Mouse (Mus musculus) lung, adult 2 months (tissue): ENCODE data around the gene Tmprss11a. TPM values are rescaled to one million over a fixed set of nuclear protein-coding genes. Genes with fewer than 3 reads are reported as not detected.

ENCODE experiments used
- DNase-seq: peaks from one replicate; pipeline ENCODE4 v3.0.0; 2022
- H3K4me1 ChIP-seq: fragments of 200-500 bp; 2 replicates; pipeline ENCODE4 v1.6.1; 2011; ENCODE audit warnings: low read length; ENCODE audit not compliant: control insufficient read depth, insufficient read depth
- H3K4me3 ChIP-seq: fragments of 200-500 bp; replicated peaks from 2 replicates; pipeline ENCODE3; 2011; ENCODE audit warnings: low read depth, mild to moderate bottlenecking, control low read depth, low read length; ENCODE audit errors: extremely low read depth
- CTCF ChIP-seq: fragments of 200-500 bp; IDR thresholded peaks from 2 replicates; pipeline ENCODE4 v1.5.1; 2011; ENCODE audit warnings: mild to moderate bottlenecking, low read length, control low read depth; ENCODE audit not compliant: insufficient read depth
- POLR2A ChIP-seq: fragments of 200-500 bp; IDR thresholded peaks from 2 replicates; pipeline ENCODE4 v1.6.1; 2011; ENCODE audit warnings: low read depth, mild to moderate bottlenecking, control low read depth, low read length, borderline replicate concordance; ENCODE audit errors: extremely low read depth
- WGBS: fragments of 180-500 bp; shearing (Covaris S2); methylation state at CpG from one replicate; pipeline ENCODE4 v1.1.7; 2018; 5-methylcytosine and 5-hydroxymethylcytosine counted together
- polyA plus RNA-seq: library from polyadenylated mRNA; depleted of rRNA; stranded (reverse); fragments of >200 nt; gene quantifications from 2 replicates; pipeline ENCODE4 v1.2.3, GENCODE M21; 2012; rRNA removed

The Tmprss11a gene
- polyA plus RNA-seq, 1 experiment = 1.2 TPM

DNA sequence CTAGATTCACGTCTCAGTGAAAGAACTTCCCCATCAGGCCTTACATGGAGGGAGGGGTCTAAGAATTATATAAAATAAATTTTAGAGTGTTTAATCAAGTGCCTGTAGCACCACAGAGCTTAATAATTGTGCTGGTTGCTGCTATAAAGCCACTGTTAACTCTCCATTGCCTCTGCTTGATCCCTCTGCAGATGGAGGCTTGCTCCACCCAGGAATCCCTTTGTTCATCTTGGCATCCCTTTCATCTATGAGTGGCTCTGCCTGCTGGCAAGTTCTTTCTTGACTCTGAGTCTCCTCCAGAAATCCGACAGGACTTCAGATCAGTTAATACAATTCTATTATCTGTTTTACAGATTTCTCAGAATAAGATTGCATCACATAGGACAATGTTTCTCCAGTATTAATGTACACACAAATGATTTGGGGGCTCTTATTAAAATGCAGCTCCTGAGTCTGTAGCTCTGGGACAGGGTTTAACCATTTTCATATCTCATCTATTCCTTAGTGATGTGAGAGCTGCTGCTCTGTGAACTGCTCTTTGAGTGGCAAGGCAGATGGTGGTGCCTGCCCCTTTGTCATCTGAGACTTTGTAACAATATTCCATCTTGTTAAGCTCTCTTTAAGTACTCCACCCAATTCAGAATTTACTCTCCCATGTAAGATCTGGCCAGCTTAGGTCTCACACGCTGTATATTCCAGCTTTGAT is 47.3 kb downstream of the Tmprss11a start:
- Histone ChIP-seq H3K4me3 (no peak overlapping the region), H3K4me1 (no peaks in the 10 kb centered on the region)
- no peak for TF ChIP-seq POLR2A
- no peak for TF ChIP-seq CTCF
- DNase-seq = no peak
- 43% methylated on average over 3 of the region's 3 CpGs for WGBS

DNA sequence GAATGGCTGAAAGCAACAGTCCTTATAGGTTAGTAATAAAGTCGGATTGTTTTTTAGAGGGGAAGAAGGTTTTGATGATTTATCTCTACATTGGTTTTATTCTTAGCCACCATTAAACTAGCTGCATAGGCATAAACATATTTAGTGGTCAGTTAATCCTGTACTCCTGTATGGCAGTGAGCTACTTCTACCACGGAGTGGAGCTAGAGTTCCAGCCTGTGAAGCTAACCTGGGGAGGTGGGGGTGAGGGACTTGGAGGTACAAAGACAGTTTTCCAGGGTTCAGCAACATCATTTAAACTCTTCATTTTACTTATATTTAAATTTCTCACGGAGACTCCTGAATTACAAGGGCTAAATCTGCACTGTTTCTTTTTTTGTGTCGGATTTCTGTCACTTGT is 49.3 kb downstream of the Tmprss11a start:
- Histone ChIP-seq H3K4me3 (no peak overlapping the region), H3K4me1 (no peaks in the 10 kb centered on the region)
- no peak for DNase-seq
- TF ChIP-seq CTCF (no peak), POLR2A (no peak)
- WGBS = 27% methylated on average over 4 of the region's 4 CpGs

DNA sequence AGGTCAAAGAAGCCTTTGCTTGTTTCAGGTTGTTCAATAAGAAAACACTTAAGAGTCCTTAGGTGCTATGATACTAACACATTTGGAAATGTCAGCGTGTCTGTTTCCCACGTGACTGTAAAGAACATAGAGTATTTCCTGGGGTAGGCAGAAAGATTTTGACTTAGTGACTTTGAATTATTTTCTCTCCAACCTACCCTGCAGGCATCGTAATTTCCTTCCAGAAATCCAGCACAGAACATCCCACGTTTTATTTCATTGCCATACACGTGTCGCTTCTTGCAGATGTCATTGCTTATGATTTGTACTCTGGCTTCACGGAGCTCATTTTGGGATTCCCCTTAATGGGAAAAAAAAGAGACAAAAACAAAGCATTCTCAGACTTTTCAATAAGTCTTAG is 54.5 kb downstream of the Tmprss11a start:
- H3K4me3 ChIP-seq = no peak overlapping the region
- TF ChIP-seq POLR2A (no peak), CTCF (no peak)
- H3K4me1 ChIP-seq = no peaks in the 10 kb centered on the region
- no peak for DNase-seq
- 66% methylated on average over 7 of the region's 7 CpGs for WGBS

DNA sequence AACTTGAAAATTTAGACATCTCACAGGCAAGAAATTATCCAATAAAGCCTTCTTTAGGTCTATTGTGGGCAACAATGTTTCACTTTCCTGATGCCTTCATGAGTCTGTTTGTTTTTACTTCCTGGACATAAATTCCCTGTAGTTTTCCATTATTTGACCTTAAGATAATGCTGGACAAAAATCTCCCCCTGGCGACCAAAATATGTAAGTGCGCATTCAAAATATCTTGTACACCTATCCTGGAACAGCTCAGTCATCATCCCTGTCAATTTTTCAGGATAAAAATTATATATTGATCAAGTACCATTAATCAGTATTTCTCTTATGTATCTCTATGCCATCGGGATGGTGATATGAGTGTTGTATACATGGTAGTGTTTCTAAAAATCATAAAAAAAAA is 58.0 kb downstream of the Tmprss11a start:
- no peaks in the 10 kb centered on the region for H3K4me1 ChIP-seq
- no peak for DNase-seq
- WGBS = 21% methylated on average over 3 of the region's 3 CpGs
- no peak for TF ChIP-seq POLR2A
- no peak for TF ChIP-seq CTCF
- no peak overlapping the region for H3K4me3 ChIP-seq

DNA sequence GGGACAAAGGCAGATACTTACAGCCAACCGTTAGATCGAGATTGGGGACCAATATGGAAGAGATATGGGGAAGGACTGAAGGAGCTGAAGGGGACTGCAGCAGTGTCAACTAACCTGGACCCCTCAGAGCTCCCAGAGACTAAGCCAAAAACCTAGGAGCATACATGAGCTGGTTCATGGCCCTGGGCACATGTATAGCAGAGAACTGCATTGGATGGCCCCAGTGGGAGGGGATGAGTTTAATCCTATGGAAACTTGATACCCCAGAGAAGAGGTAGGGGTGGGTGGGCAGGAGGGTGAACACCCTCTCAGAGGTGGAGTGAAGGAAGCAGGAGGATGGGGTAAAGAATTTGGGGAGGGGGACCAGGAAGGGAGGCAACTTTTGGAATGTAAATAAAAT is 60.8 kb downstream of the Tmprss11a start:
- WGBS = 76% methylated on average over 2 of the region's 2 CpGs

DNA sequence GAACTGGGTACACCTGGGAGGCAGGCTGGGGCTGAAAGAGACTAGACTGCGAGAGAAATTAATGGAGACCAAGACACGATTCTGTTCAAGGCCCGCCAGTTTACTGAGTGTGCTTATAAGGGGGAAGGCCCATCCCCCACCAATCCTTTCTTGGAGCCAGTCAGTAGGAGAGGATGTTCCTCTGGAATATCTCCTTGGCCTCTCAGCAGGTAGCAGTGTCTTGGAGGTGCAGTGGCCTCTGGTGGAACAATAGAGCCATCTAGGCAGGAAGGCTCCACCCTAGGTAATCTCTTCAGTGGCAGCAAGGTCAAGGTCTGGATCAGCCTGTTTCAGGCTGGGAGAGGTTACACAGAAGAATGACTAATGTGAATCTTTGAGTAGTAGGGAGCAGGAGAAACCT is 61.6 kb downstream of the Tmprss11a start:
- TF ChIP-seq CTCF (no peak), POLR2A (no peak)
- WGBS = 85% methylated on average over 3 of the region's 3 CpGs
- Histone ChIP-seq H3K4me1 (no peaks in the 10 kb centered on the region), H3K4me3 (no peak overlapping the region)
- DNase-seq = no peak

More for the DNA sequence above, 60.8 kb downstream of the Tmprss11a start:
- Histone ChIP-seq H3K4me1 (no peaks in the 10 kb centered on the region), H3K4me3 (no peak overlapping the region)
- TF ChIP-seq POLR2A (no peak), CTCF (no peak)
- no peak for DNase-seq

DNA sequence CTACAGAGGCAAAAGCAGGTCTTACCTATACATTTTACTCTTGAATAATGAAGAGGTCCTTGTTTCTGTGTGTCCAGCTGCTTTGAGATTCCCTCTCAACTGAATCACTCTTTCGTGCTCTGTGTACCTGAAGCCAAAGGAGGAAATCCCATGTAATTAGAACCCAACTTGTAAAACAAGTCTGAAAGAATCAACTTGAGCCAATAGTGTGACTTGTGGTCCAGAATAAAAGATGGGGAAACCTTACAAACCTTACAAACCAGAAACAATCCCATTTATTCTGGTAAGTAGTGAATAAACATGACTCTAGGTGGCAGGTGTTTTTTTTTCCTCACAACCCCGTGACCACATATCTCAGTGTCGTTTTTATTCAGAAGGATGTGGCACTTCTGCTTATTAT is 95.5 kb downstream of the Tmprss11a start, which contains the start of gene Tmprss11d:
Gene Tmprss11d, minus strand, starts transcription at position 101 of the 400 bp plus-strand sequence.
- Histone ChIP-seq H3K4me3 (no peak within 1 kb of the TSS), H3K4me1 (no peaks in the 10 kb centered on the region)
- no peak for DNase-seq
- 37% methylated on average over 3 of the region's 3 CpGs for WGBS
- no peak for TF ChIP-seq CTCF

Other genes with a start within 250 kb of the Tmprss11a start
- gene Tmprss11c, start 179.7 kb downstream of the Tmprss11a start, polyA plus RNA-seq = not detected in 2 replicates
- gene Tmprss11d, start 95.6 kb downstream of the Tmprss11a start, polyA plus RNA-seq = 1.3 TPM in 1 of 2 replicates, not detected in the other
- 0.31 TPM in 1 of 2 replicates, not detected in the other for gene Tmprss11g, start 49.6 kb upstream of the Tmprss11a start, polyA plus RNA-seq
- 0.40 TPM in 1 of 2 replicates, not detected in the other for gene Tmprss11f, start 163.4 kb upstream of the Tmprss11a start, polyA plus RNA-seq
- gene Tmprss11b, start 207.4 kb upstream of the Tmprss11a start, polyA plus RNA-seq = 0.40 TPM in 1 of 2 replicates, not detected in the other